Mouse (Mus musculus) cortical plate, adult 2 months (tissue): Measurements from ENCODE around the gene Hhipl1. TPM values are rescaled to one million over a fixed set of nuclear protein-coding genes. Genes with fewer than 3 reads are reported as not detected.

ENCODE experiments used
- H3K27ac ChIP-seq: fragments of 200-500 bp; 2 replicates; pipeline ENCODE4 v1.5.1; 2012; ENCODE audit warnings: low read length, control low read depth, inconsistent platforms; ENCODE audit not compliant: insufficient read depth
- H3K4me1 ChIP-seq: fragments of 200-500 bp; 2 replicates; pipeline ENCODE4 v1.6.1; 2011; ENCODE audit warnings: low read length; ENCODE audit not compliant: control insufficient read depth, insufficient read depth
- H3K4me3 ChIP-seq: fragments of 200-500 bp; 2 replicates; pipeline ENCODE4 v1.5.1; 2011; ENCODE audit warnings: mild to moderate bottlenecking, low read length, control low read depth; ENCODE audit not compliant: insufficient read depth
- CTCF ChIP-seq: fragments of 200-500 bp; IDR thresholded peaks from 2 replicates; pipeline ENCODE4 v1.5.1; 2011; ENCODE audit warnings: mild to moderate bottlenecking, control low read depth, low read length; ENCODE audit not compliant: insufficient read depth; ENCODE audit errors: extremely low read depth
- POLR2A ChIP-seq: fragments of 200-500 bp; IDR thresholded peaks from 2 replicates; pipeline ENCODE4 v1.6.1; 2011; ENCODE audit warnings: mild to moderate bottlenecking, low read length, control low read depth; ENCODE audit not compliant: insufficient read depth; ENCODE audit errors: extremely low read depth
- polyA plus RNA-seq: library from polyadenylated mRNA; depleted of rRNA; stranded (reverse); fragments of >200 nt; gene quantifications from 2 replicates; pipeline ENCODE4 v1.2.3, GENCODE M21; 2012

Hhipl1 gene
- polyA plus RNA-seq, 1 experiment = 9.8 TPM

DNA sequence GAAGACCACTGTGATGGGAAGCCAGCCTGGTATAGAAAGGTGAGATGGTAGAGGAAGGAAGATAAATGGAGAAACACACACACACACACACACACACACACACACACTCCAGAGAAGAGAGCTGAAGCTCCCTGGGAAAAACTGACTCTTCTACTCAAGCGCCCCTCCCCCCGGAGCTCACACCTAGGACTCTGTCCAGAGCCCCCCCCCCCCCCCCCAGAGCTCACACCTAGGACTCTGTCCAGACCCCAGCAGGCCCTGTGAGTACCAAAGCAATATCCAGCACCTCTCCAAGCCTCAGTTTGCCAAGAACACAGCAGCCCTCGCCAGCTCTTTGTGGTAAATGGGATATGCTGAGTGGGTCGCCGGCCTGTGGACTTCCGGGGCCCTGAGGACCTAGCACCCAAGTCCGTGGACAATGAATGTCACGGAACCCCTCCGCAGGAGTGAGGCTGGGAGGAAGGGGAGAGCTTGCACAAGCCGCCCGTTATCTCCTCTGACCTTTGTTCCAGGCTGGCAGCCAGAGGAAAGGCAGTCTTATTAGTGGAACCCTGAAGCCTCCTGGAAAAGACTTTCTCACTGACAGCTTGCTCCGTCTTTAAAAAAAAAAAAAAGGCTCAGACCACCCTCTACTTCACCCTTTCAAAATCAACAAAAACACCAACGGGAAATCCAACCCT is 35.7 kb upstream of the Hhipl1 start:
- no peak overlapping the region for H3K4me3 ChIP-seq
- no peak for TF ChIP-seq POLR2A
- no peak for TF ChIP-seq CTCF
- H3K4me1 ChIP-seq = peaks cover 12% of the 10 kb centered on the region
- no peak overlapping the region for H3K27ac ChIP-seq

DNA sequence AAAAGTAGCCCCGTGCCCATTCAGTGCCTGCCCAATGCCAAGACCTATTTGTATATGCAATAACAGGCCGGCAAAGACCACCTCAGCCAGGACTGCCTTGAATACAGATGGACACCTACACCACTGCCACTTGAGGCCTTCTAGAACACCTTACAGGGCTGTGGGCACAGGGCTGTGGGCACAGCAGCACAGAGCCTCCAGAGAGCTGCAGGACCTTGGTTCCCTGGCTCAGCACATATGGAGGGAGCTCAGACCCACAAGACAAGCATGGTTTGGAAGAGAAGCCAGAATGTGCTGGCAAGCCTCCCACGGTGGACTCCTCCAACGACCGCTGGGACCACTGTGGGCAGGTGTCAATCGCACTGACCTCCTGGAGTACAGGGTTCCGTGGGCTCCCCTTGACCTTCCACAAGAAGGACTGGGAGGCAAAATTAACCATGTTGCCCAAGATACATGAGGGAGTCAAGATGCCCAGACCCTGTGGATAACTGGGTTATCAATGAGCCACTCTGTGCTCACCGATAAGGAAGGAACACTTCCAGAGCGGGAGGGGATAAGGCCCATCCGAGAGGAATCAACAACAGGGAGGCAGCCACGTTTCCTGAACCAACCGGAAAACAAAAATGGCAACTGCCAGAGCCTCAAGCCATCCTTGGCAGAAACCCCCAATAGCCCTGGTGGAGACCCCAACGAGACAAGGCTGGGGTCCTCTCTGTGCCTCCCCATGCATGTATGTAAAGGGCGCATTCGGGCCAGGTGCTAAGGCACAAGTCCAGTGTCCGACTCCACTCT is 34.5 kb upstream of the Hhipl1 start:
- no peak overlapping the region for H3K4me3 ChIP-seq
- H3K4me1 ChIP-seq = peaks cover 6% of the 10 kb centered on the region
- TF ChIP-seq CTCF = no peak
- no peak for TF ChIP-seq POLR2A
- no peak overlapping the region for H3K27ac ChIP-seq

DNA sequence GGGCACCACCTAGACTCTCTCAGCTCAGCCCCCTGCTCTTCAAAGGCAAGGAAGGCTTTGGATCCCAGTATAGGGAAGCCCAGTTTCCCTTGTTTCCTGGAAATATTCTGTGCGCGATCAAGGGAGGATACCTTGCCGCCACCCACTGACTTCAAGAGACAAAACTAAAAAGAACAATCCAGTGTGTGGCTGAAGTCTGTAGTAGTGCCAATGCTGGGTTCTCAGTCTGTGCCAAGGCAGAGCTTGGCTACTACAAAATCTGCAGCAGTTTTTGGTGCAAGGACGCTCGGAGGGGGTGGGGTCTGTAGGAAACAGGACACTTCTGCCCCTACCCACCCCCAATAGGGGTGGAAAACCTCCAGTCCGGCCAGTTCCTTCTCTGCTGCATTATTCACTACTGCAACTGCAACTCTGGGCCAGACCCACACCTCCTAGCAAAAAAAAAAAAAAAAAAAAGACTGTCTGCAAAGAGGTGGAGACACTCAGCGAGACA is 33.9 kb upstream of the Hhipl1 start:
- Histone ChIP-seq H3K27ac (no peak overlapping the region), H3K4me1 (peaks cover 7% of the 10 kb centered on the region), H3K4me3 (no peak overlapping the region)
- TF ChIP-seq CTCF (no peak), POLR2A (no peak)

DNA sequence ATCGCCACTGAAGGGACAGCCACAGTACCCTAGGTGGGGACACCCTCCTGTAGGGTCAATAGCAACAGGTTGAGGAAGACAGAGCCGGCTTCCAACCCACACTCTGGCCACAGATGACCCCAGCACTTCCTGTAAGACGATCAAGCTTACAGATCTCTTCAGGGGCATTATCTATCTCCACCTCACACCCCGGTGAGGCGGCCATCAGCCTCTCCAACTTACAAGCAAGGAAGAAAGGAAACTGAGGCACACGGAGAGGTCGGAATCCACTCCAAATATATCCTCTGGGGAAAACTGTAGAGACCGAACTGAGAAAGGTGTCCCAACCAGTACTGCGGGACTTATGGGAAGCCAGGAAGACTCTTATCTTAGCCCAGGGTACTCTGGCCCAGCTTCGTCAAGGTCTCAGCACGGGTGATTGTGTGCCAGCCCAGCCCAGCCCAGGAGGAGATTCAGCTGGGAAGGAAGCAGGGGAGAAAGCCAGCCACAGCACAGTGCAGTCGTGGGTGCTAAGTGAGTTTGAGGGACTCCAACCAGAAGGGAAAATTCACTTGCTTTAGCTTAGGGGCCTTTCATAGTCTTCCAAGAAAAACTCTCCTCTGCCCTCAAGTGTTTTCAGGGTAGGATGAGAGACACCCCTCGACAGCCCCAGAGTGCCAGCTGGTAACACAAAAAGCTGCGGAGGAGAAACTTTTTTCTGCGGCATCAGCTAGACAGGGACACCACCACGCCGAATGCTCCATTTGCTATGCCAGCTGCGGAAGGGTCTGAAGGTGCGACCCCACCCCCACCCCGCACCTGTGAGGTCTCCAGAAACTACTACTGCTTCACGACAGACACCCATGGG is 32.4 kb upstream of the Hhipl1 start:
- H3K4me1 ChIP-seq = peaks cover 10% of the 10 kb centered on the region
- no peak for TF ChIP-seq POLR2A
- no peak for TF ChIP-seq CTCF
- peak overlapping the region; percentile 82 for H3K4me3 ChIP-seq
- H3K27ac ChIP-seq = no peak overlapping the region

DNA sequence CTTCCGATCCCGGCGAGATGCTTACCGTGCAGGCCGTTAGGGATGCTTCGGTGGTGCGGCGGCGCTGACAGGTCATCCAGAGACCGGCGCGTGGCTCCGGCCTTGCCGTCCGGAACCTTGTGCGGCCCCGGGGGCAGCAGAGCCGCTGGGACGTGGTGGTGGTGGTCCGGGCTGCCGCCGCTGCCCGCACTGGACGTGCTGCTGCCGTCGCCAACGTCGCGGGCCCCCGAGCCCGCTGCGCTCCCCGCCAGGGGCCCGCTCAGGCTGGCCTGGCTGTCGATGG is 31.8 kb upstream of the Hhipl1 start:
- Histone ChIP-seq H3K4me1 (peaks cover 10% of the 10 kb centered on the region), H3K4me3 (peak overlapping the region; percentile 82), H3K27ac (no peak overlapping the region)
- TF ChIP-seq CTCF = no peak
- TF ChIP-seq POLR2A = no peak

DNA sequence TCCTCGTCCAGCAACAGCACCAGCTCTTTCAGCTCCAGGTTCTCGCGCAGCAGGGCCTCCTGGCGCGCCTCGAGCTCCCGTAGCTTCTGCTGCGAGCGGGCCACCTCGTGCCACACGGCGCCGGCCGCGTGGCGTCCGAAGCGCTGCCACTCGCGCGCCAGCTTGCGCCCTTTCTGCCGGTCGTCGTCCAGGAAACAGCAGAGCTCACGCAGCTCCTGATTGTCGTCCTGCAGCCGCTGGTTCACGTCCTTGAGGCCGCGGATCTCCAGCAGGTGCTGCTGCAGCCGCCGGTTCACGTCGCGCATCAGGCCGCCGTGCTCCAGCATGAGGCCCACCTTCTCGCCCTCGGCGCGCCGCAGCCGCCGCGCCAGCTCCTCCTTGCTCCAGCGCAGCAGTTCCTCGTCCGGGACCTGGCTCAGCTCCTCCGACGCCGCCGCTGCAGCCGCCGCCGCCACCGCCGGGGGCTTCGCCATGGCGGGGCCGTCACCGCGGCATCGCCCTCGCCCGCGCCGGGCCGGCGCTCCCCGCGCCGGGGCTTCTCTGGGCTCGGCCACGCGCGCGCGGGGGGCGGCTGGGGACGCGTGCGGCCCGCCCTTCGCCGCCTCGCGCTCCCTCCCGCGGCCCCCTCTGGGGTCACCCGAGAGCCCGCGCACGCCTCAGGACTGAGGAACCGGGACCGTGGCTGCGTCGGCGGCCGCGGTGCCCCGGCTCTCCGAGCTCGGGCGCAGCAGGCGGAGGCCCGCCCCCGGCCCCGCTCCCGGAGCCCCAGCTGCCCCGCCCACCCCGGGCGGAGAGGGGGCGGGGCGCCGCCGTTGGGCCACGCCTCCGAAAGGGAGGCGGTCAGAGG is 31.2 kb upstream of the Hhipl1 start, which contains the start of gene Ccdc85c:
Gene Ccdc85c, minus strand, starts transcription at position 765 of the 847 bp plus-strand sequence.
- Histone ChIP-seq H3K4me1 (peaks cover 10% of the 10 kb centered on the region), H3K27ac (0 out of 2 replicates have a peak within 1 kb of the TSS, but pooled peaks have one; percentile 18), H3K4me3 (peak within 1 kb of the TSS; percentile 82)
- no peak for TF ChIP-seq POLR2A
- no peak for TF ChIP-seq CTCF

DNA sequence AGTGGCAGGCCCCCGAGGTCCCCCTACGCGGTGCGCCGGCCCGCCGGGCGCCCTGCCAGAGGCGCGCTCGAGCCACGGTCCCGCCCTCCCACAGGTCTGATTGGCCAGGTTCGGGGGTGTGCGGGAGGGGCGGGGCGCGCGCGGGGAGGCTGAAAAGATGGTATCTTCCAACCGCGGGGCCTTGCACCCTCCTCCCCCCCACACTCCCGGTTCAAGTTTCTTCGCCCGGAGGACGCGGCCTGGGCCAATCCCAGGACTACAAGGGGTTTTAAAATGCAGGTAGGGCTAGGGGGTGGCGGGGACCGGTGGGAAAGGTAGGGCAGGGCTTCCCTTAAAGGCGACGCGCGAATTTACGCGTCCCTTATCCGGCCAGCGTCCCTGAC is 30.6 kb upstream of the Hhipl1 start:
- H3K4me3 ChIP-seq = peak overlapping the region; percentile 82
- no peak overlapping the region for H3K27ac ChIP-seq
- TF ChIP-seq POLR2A = peak; percentile 57; the same call in 1 of the 2 replicates
- TF ChIP-seq CTCF = no peak
- peaks cover 10% of the 10 kb centered on the region for H3K4me1 ChIP-seq

DNA sequence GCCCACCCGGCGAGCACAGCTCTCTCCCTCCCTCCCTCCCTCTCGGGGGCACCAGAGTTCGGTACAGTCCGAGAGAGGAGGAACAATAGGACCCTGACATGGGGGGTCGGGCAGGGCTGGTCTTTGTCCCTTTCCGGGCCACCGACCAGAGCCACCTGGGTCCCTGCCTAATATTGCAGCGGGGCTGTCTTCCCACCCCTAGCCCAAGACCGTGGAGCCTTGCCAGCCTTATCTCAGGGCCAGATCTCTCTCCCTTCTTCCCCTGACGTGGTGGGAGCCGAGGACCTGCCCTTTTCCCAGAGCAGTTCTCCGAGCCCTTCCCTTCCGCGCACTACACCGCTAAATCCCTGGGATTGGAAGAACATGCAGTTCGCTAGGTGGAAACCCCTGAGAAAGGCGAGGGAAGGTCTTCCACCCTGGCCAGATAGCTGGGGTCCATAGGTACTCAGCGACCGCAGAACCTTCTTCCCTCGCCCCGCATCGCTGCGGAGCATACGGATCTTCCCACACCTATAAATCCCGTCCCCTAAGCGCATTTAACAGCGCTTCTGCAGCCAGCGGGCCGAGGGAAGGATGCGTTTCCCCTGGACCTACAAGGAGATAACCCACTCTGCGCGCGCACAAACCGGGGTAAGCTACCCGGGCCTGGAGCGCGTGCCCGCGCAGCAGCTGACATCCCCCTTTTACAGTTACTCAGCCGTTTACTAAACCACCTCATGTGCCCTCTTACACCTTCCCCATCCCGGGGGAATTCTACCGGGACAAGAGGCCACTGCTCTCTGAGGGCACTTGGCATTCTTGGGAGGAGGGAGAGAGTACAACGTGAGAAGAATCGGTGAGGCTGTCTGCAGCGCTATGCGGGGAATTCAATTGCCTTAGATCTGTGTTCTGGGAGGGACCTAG is 29.9 kb upstream of the Hhipl1 start:
- TF ChIP-seq CTCF = no peak
- TF ChIP-seq POLR2A = no peak
- Histone ChIP-seq H3K27ac (0 out of 2 replicates have a peak overlapping the region, but pooled peaks have one; percentile 18), H3K4me3 (peak overlapping the region; percentile 82), H3K4me1 (peaks cover 8% of the 10 kb centered on the region)
